Mouse (Mus musculus) MEL-GATA-1-ER (cell line): ENCODE measurements around the gene Lrrc56.
A peak's percentile ranks its signal among the peaks of the same experiment; 100 is the strongest.

Experiments
- DNase-seq: peaks from one replicate; pipeline ENCODE4 v3.0.0-alpha.2; 2012; ENCODE audit warnings: low read depth; ENCODE audit errors: extremely low read depth

Gene Lrrc56

GRCm38 (mm10) chr7:141193948-141194347, at the start of gene Lrrc56, which contains the start of gene Hras:
Gene Lrrc56, plus strand, starts transcription at chr7:141194157.
Gene Hras, minus strand, starts transcription at chr7:141194005.
- peak; percentile 90 for DNase-seq

GRCm38 (mm10) chr7:141144650-141145049, 49.3 kb upstream of the Lrrc56 start:
- no peak for DNase-seq

GRCm38 (mm10) chr7:141145403-141145802, 48.6 kb upstream of the Lrrc56 start:
- DNase-seq: no peak

- no peak for DNase-seq
Observed at GRCm38 (mm10) chr7:141146043-141146595, 47.8 kb upstream of the Lrrc56 start.

- DNase-seq: no peak
Observed at GRCm38 (mm10) chr7:141147044-141147443, 46.9 kb upstream of the Lrrc56 start.

- no peak for DNase-seq
Observed at GRCm38 (mm10) chr7:141148639-141149038, 45.3 kb upstream of the Lrrc56 start.

- DNase-seq: no peak
Observed at GRCm38 (mm10) chr7:141155362-141155761, 38.6 kb upstream of the Lrrc56 start.

- DNase-seq: no peak
Observed at GRCm38 (mm10) chr7:141164397-141164796, 29.6 kb upstream of the Lrrc56 start.

GRCm38 (mm10) chr7:141164850-141165249, 29.1 kb upstream of the Lrrc56 start:
- no peak for DNase-seq

GRCm38 (mm10) chr7:141167901-141168517, 25.9 kb upstream of the Lrrc56 start:
- peak; percentile 31 for DNase-seq

- DNase-seq: peak; percentile 74
Observed at GRCm38 (mm10) chr7:141168518-141168953, 25.4 kb upstream of the Lrrc56 start.

- DNase-seq: no peak
Observed at GRCm38 (mm10) chr7:141169300-141169699, 24.7 kb upstream of the Lrrc56 start.

GRCm38 (mm10) chr7:141169866-141170265, 24.1 kb upstream of the Lrrc56 start:
- no peak for DNase-seq

GRCm38 (mm10) chr7:141172116-141173006, 21.6 kb upstream of the Lrrc56 start, which contains the start of gene Rnh1:
Gene Rnh1, minus strand, starts transcription at chr7:141172857.
- peak; percentile 86 for DNase-seq

- DNase-seq: no peak
Observed at GRCm38 (mm10) chr7:141173323-141173850, 20.6 kb upstream of the Lrrc56 start.

- no peak for DNase-seq
Observed at GRCm38 (mm10) chr7:141175068-141175467, 18.9 kb upstream of the Lrrc56 start.

- DNase-seq: peak; percentile 68
Observed at GRCm38 (mm10) chr7:141176173-141176572, 17.8 kb upstream of the Lrrc56 start.

GRCm38 (mm10) chr7:141188194-141188593, 5.8 kb upstream of the Lrrc56 start:
- DNase-seq: no peak

- no peak for DNase-seq
Observed at GRCm38 (mm10) chr7:141188733-141189132, 5.2 kb upstream of the Lrrc56 start.

- no peak for DNase-seq
Observed at GRCm38 (mm10) chr7:141190220-141190619, 3.7 kb upstream of the Lrrc56 start.

- DNase-seq: no peak
Observed at GRCm38 (mm10) chr7:141191036-141191435, 2.9 kb upstream of the Lrrc56 start.
